Mouse (Mus musculus): ENCODE measurements around the gene Rnf10.
A peak's percentile ranks its signal among the peaks of the same experiment; 100 is the strongest.

DNA sequence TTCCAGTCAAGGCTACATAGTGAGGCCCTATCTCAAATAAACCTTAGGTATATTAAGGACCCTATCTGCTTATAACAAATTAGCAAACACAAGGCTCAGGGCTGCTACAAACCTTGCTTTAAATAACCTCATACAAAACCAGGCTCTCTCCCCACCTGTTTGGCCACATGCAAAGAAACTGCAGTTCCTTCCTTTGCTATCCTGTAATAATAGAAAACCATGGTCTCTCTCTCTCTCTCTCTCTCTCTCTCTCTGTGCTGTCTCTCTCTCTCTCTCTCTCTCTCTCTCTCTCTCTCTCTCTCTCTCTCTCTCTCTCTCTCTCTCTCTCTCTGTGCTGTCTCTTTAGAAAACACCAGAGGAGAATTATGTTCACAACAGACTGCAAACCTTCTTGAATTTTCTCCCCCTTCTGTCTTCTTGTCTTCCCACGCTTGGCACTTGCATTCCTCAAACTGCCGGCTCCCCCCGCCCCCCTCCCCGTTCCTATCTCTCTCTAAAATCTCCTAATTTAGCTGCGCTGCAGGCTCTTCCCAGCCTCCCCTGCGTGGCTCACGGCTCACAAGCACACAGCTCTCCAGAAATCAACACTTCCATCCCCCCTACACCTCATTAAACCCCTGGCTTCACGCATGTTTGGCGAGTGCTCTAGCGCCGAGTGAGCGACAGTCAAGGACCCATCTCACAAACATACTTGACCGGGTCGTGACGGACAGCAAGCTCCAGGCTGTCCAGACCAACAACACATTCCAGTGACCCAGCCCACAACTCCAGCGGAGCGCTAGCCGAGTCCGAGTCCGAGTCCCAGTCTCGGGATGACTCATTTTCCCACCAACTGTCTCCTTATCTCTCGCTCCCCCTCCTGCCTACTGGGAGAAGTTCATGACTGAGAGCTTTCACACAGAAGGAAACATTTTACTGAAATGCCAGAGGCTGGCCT, 46.6 kb upstream of the Rnf10 start:
- TF ChIP-seq CTCF (IDR thresholded peaks at IDR 0.05; ENCODE audit: control insufficient read depth, insufficient read depth, insufficient replicate concordance, low read depth, low read length) (no peak; the same call in 1 of the 2 replicates), POLR2A (IDR thresholded peaks at IDR 0.05; ENCODE audit: control insufficient read depth, low read depth, low read length) (peak; percentile 46)
